Mouse (Mus musculus) limb, embryonic 12.5 days (tissue): Measurements from ENCODE around the gene Erg. TPM values are rescaled to one million over a fixed set of nuclear protein-coding genes. Genes with fewer than 3 reads are reported as not detected.

Experiments used
- ATAC-seq: fragments of 200-750 bp; cut with Nextera tagmentation; 2 replicates; pipeline ENCODE4 v1.8.0; 2017; ENCODE audit warnings: low read depth, moderate TSS enrichment; ENCODE audit not compliant: insufficient number of reproducible peaks, insufficient read depth, low FRiP score, low TSS enrichment
- H3K27ac ChIP-seq: fragments of 300-500 bp; sonication (generic); 2 replicates; pipeline ENCODE4 v1.5.1; 2016; ENCODE audit warnings: mild to moderate bottlenecking, moderate library complexity
- H3K27me3 ChIP-seq: fragments of 300-500 bp; sonication (generic); 2 replicates; pipeline ENCODE4 v1.6.1; 2016; ENCODE audit warnings: mild to moderate bottlenecking, moderate library complexity
- H3K36me3 ChIP-seq: fragments of 300-500 bp; sonication (generic); 2 replicates; pipeline ENCODE4 v1.6.1; 2016; ENCODE audit warnings: mild to moderate bottlenecking, moderate library complexity
- H3K4me1 ChIP-seq: fragments of 300-500 bp; sonication (generic); replicated peaks from 2 replicates; pipeline ENCODE4 v1.6.1; 2016
- H3K4me2 ChIP-seq: fragments of 300-500 bp; sonication (generic); 2 replicates; pipeline ENCODE4 v1.6.1; 2016; ENCODE audit warnings: mild to moderate bottlenecking, moderate library complexity
- H3K4me3 ChIP-seq: fragments of 300-500 bp; sonication (generic); replicated peaks from 2 replicates; pipeline ENCODE4 v1.5.1; 2016; ENCODE audit warnings: mild to moderate bottlenecking
- H3K9ac ChIP-seq: fragments of 300-500 bp; sonication (generic); replicated peaks from 2 replicates; pipeline ENCODE4 v1.6.1; 2016; ENCODE audit warnings: mild to moderate bottlenecking, moderate library complexity
- H3K9me3 ChIP-seq: fragments of 300-500 bp; sonication (generic); 2 replicates; pipeline ENCODE4 v1.6.1; 2016; ENCODE audit warnings: mild to moderate bottlenecking, moderate library complexity
- WGBS: fragments of 180-500 bp; shearing (Covaris S2); methylation state at CpG from one replicate; pipeline ENCODE4 v1.1.7; 2016; 5-methylcytosine and 5-hydroxymethylcytosine counted together
- polyA plus RNA-seq: library from polyadenylated mRNA; unstranded; fragments of >200 nt; fragmentation: Nextera tagmentation; extraction: Ambion mirVana; gene quantifications from 2 replicates; pipeline ENCODE4 v1.2.1, GENCODE M21; 2016

Erg gene
- polyA plus RNA-seq, 1 experiment from 2014 or later = 17.3 TPM

DNA sequence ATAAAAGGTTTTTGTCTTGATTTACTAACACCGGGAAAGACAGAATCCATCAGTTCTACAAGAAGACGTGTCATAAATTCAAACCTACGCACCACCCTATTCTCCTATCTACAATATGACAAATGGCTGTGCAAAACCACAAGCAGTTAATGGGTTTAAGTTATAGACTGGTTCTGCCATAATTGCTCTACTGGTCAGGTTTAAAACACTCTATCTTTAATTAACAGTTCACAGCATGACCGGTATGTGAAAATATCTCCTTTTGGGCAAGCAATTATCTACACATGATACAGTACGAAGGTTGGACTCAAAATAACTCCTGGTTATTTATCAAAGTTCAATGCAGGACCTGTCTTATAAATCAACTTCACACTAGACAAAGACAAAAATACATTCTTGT is 107.8 kb downstream of the Erg start:
- WGBS = 66% methylated on average over 5 of the region's 5 CpGs
- H3K9me3 ChIP-seq = no peaks in the 10 kb centered on the region
- no peaks in the 10 kb centered on the region for H3K27me3 ChIP-seq

DNA sequence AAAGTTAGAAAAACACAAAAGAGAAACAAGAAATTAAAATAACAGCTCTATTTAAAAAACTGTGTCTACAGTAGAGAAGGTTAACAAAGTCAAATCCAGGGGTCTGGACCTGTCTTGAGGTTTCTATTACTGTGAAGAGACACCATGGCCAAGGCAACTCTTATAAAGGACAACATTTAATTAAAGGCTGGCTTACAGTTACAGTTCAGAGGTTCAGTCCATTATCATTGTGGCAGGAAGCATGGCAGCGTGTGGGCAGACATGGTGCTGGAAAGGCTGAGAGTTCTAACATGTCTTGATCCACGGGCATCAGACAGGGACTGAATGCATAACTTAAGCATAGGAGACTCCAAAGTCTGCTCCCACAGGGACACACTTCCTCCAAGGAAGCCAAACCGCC is 111.4 kb downstream of the Erg start:
- WGBS = 80% methylated on average over 3 of the region's 3 CpGs

More for the DNA sequence above, 107.8 kb downstream of the Erg start:
- H3K27ac ChIP-seq = no peak overlapping the region
- no peak overlapping the region for H3K4me3 ChIP-seq
- no peaks in the 10 kb centered on the region for H3K36me3 ChIP-seq
- peaks cover 29% of the 10 kb centered on the region for H3K4me1 ChIP-seq
- no peak for ATAC-seq
- H3K9ac ChIP-seq = no peak overlapping the region
- no peak overlapping the region for H3K4me2 ChIP-seq

DNA sequence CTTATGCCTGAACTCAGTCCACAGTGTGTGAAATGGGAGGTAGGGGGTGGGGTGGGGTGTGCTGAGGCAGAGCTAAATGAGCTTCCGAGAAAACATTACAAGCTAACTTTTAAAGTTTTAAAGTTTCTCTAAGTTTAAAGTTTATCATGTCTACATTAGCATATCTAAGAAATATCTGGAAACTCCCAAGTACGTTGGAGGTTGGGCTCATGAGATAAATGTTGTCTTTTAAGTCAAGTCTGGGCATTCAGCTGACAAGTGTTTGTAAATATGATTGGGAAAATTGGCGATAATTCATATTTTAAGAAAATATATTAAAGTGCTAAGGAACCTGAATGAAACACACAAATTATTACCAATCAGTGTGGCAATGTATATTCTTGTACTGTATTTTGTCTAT is 112.4 kb downstream of the Erg start:
- H3K9me3 ChIP-seq = no peaks in the 10 kb centered on the region
- no peaks in the 10 kb centered on the region for H3K27me3 ChIP-seq
- WGBS = 85% methylated on average over 3 of the region's 3 CpGs
- H3K4me1 ChIP-seq = peaks cover 39% of the 10 kb centered on the region
- H3K36me3 ChIP-seq = no peaks in the 10 kb centered on the region
- H3K4me2 ChIP-seq = no peak overlapping the region
- H3K27ac ChIP-seq = no peak overlapping the region
- no peak for ATAC-seq
- no peak overlapping the region for H3K4me3 ChIP-seq
- H3K9ac ChIP-seq = no peak overlapping the region

More for the DNA sequence above, 111.4 kb downstream of the Erg start:
- Histone ChIP-seq H3K4me1 (peaks cover 33% of the 10 kb centered on the region), H3K4me2 (no peak overlapping the region), H3K9me3 (no peaks in the 10 kb centered on the region), H3K4me3 (no peak overlapping the region), H3K27me3 (no peaks in the 10 kb centered on the region), H3K9ac (no peak overlapping the region), H3K36me3 (no peaks in the 10 kb centered on the region), H3K27ac (peak overlapping the region; percentile 14; the same call in 1 of the 2 replicates)
- ATAC-seq = no peak

DNA sequence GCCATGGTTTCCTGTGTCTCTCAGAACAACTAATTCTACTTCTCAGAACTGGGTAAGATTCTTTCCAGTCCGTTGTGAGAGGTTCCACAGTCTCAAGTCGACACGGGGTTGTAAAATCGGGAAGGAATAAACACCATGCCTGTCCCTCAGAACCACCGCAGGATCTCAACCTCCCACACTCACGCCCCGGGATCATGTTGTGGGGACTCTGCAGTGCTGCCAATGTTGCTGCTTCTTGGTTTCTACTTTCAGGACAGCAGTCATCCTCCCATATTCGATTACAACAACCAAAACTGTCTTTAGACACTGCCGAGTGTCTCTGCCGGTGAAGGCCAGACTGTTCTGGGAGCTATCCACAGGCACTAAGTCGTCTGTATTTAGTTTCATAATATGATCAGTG is 113.6 kb downstream of the Erg start:
- Histone ChIP-seq H3K36me3 (no peaks in the 10 kb centered on the region), H3K4me3 (no peak overlapping the region), H3K9me3 (no peaks in the 10 kb centered on the region), H3K4me2 (no peak overlapping the region), H3K27me3 (no peaks in the 10 kb centered on the region), H3K4me1 (peaks cover 51% of the 10 kb centered on the region), H3K27ac (no peak overlapping the region), H3K9ac (no peak overlapping the region)
- ATAC-seq = no peak
- WGBS = 77% methylated on average over 11 of the region's 11 CpGs

GRCm38 (mm10) chr16:95469262-95470139 is 116.9 kb downstream of the Erg start:
- no peaks in the 10 kb centered on the region for H3K9me3 ChIP-seq
- peak overlapping the region; percentile 18 for H3K4me2 ChIP-seq
- no peak overlapping the region for H3K4me3 ChIP-seq
- ATAC-seq = peak; percentile 85
- H3K27me3 ChIP-seq = no peaks in the 10 kb centered on the region
- H3K9ac ChIP-seq = no peak overlapping the region
- 21% methylated on average over 9 of the region's 9 CpGs for WGBS
- H3K27ac ChIP-seq = peak overlapping the region; percentile 93
- no peaks in the 10 kb centered on the region for H3K36me3 ChIP-seq
- peaks cover 46% of the 10 kb centered on the region for H3K4me1 ChIP-seq

DNA sequence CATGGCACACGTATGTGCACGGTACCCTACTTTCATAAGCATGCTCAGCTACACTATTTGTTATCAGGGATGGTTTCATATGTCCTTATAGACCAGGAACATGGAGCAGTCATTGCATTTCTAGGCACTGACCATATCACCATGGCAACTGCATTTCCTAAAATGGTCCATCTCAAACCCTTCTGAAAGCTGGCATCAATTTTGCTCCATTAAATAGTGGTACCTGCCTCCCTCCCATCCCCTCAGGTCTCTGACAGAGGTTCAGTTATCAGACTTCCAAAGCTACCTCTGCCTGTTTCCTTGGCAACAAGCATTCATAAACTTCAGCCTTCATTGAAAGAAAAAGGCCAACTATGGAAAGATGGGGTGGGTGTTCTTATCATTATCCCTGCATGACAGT is 118.5 kb downstream of the Erg start:
- no peak for ATAC-seq
- 97% methylated on average over 2 of the region's 2 CpGs for WGBS
- H3K4me2 ChIP-seq = no peak overlapping the region
- H3K4me3 ChIP-seq = no peak overlapping the region
- H3K36me3 ChIP-seq = no peaks in the 10 kb centered on the region
- H3K9ac ChIP-seq = no peak overlapping the region
- peaks cover 44% of the 10 kb centered on the region for H3K4me1 ChIP-seq
- H3K9me3 ChIP-seq = no peaks in the 10 kb centered on the region
- no peaks in the 10 kb centered on the region for H3K27me3 ChIP-seq
- no peak overlapping the region for H3K27ac ChIP-seq

DNA sequence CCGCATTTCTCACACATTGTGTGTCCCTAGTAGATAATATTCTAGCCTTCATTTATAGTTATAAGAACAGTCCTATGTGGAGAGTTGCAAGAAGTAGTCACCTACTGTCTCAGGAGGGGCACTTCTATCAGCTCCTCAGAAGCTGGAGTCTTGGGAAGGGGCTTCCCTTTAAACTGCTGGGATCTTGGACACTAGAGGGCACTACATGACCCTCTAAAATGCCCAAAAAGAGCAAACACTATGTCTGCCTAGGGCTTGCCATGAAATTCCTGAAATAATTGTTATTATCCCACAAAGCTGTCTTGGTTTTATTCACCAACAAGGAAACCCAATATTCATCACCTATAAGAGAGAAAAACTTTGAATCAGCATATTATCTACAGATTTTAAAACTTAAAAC is 119.8 kb downstream of the Erg start:
- H3K27ac ChIP-seq = no peak overlapping the region
- 82% methylated on average over 1 of the region's 1 CpGs for WGBS
- H3K4me1 ChIP-seq = peaks cover 52% of the 10 kb centered on the region
- H3K4me3 ChIP-seq = no peak overlapping the region
- no peaks in the 10 kb centered on the region for H3K9me3 ChIP-seq
- no peaks in the 10 kb centered on the region for H3K36me3 ChIP-seq
- H3K4me2 ChIP-seq = no peak overlapping the region
- H3K27me3 ChIP-seq = no peaks in the 10 kb centered on the region
- H3K9ac ChIP-seq = no peak overlapping the region
- no peak for ATAC-seq

DNA sequence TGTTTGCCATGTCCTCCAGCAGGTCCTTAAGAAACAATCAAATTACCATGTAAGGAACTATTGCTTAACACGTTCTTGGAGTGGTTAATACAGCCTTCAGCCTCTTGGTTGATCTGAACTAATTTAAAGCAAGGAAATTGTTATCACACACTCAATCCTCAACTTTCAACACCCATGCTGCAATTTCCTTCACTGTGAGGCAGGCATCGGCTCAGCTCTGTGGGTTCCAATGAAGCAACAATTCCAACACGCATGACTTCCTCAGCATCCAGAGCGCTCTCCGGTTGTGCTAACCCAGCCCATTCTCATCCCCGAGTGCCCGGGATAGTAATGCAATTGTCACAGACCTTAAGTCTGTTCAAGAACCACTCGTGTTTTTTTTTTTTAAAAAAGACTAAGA is 121.8 kb downstream of the Erg start:
- Histone ChIP-seq H3K9me3 (no peaks in the 10 kb centered on the region), H3K27me3 (no peaks in the 10 kb centered on the region), H3K9ac (no peak overlapping the region), H3K4me1 (peaks cover 61% of the 10 kb centered on the region), H3K36me3 (no peaks in the 10 kb centered on the region), H3K27ac (no peak overlapping the region), H3K4me3 (no peak overlapping the region), H3K4me2 (no peak overlapping the region)
- no peak for ATAC-seq
- 80% methylated on average over 8 of the region's 8 CpGs for WGBS

DNA sequence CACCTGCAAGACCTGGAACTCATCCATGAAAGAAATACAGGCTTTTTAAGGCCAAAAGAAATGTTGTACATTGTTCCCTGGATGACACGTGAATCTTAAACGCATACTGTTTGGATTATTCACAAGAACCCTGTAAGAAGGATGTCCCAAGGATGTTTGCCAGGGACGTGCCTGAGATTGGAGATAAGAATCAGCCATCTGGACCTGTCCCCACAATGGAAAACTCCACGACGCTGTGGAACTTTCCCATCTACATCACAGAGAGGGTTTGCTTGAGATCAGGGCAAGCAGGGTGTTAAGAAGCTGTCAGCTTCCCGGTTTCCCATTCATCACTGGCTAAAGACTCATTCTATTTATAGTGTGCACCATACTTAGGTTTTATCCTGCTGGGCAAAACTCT is 122.6 kb downstream of the Erg start:
- ATAC-seq = no peak
- Histone ChIP-seq H3K4me3 (no peak overlapping the region), H3K4me1 (peaks cover 56% of the 10 kb centered on the region), H3K27ac (no peak overlapping the region), H3K9ac (no peak overlapping the region), H3K4me2 (no peak overlapping the region), H3K9me3 (no peaks in the 10 kb centered on the region), H3K36me3 (no peaks in the 10 kb centered on the region), H3K27me3 (no peaks in the 10 kb centered on the region)
- 64% methylated on average over 6 of the region's 6 CpGs for WGBS

DNA sequence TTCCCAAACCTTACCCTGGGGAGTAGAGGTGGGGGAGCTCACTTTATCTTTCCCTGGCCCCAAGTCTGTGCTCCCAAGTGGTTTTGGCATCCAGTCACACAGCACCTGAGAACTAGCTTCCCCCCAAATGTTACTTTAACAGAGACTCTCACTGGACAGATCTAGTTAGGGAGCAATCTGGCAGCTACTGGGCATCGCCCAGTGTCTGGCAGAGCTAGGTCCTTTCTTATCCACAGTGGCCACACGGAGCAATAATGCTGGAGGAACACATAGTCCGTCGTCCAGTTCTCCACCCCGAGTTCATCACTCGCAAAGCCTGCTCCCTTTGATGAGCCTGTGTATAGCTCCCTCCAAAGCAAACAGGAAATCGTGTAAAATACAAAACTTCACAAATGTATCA is 124.5 kb downstream of the Erg start:
- H3K9me3 ChIP-seq = no peaks in the 10 kb centered on the region
- whole genome bisulfite sequencing = 69% methylated on average over 7 of the region's 7 CpGs

GRCm38 (mm10) chr16:95460336-95460735 is 126.1 kb downstream of the Erg start:
- Histone ChIP-seq H3K4me2 (no peak overlapping the region), H3K4me3 (no peak overlapping the region), H3K36me3 (no peaks in the 10 kb centered on the region), H3K27me3 (no peaks in the 10 kb centered on the region), H3K9me3 (no peaks in the 10 kb centered on the region), H3K9ac (no peak overlapping the region), H3K4me1 (peaks cover 37% of the 10 kb centered on the region), H3K27ac (no peak overlapping the region)
- 74% methylated on average over 2 of the region's 2 CpGs for WGBS
- no peak for ATAC-seq

More for the DNA sequence above, 124.5 kb downstream of the Erg start:
- H3K36me3 ChIP-seq = no peaks in the 10 kb centered on the region
- H3K27me3 ChIP-seq = no peaks in the 10 kb centered on the region
- H3K27ac ChIP-seq = no peak overlapping the region
- H3K4me1 ChIP-seq = peaks cover 37% of the 10 kb centered on the region
- H3K9ac ChIP-seq = no peak overlapping the region
- no peak overlapping the region for H3K4me2 ChIP-seq
- no peak overlapping the region for H3K4me3 ChIP-seq
- ATAC-seq = no peak

GRCm38 (mm10) chr16:95459325-95459691 is 127.1 kb downstream of the Erg start:
- no peaks in the 10 kb centered on the region for H3K36me3 ChIP-seq
- no peaks in the 10 kb centered on the region for H3K27me3 ChIP-seq
- H3K4me1 ChIP-seq = peaks cover 37% of the 10 kb centered on the region
- no peak overlapping the region for H3K9ac ChIP-seq
- H3K4me2 ChIP-seq = no peak overlapping the region
- no peak overlapping the region for H3K4me3 ChIP-seq
- 76% methylated on average over 5 of the region's 5 CpGs for WGBS
- ATAC-seq = no peak
- no peaks in the 10 kb centered on the region for H3K9me3 ChIP-seq
- no peak overlapping the region for H3K27ac ChIP-seq
